Mouse (Mus musculus) heart, adult 2 months (tissue): ENCODE measurements around the gene Stk11. TPM values are rescaled to one million over a fixed set of nuclear protein-coding genes. Genes with fewer than 3 reads are reported as not detected.

ENCODE experiments used
- DNase-seq, 2 experiments: peaks; one replicate each; pipeline ENCODE4 v3.0.0; 2021
- H3K27ac ChIP-seq: fragments of 200-600 bp; 2 replicates; pipeline ENCODE4 v1.8.1; 2022
- H3K27me3 ChIP-seq: fragments of 200-500 bp; 2 replicates; pipeline ENCODE4 v1.6.1; 2012; ENCODE audit warnings: mild to moderate bottlenecking, low read length, inconsistent platforms, mixed read lengths; ENCODE audit not compliant: control insufficient read depth, insufficient read depth
- H3K36me3 ChIP-seq: fragments of 200-500 bp; 2 replicates; pipeline ENCODE4 v1.6.1; 2012; ENCODE audit warnings: low read length, inconsistent platforms; ENCODE audit not compliant: control insufficient read depth, insufficient read depth
- H3K4me1 ChIP-seq: fragments of 200-500 bp; 2 replicates; pipeline ENCODE4 v1.6.1; 2011; ENCODE audit warnings: low read length; ENCODE audit not compliant: control insufficient read depth, insufficient read depth
- H3K4me3 ChIP-seq: fragments of 200-600 bp; 2 replicates; pipeline ENCODE4 v1.8.1; 2022
- H3K79me2 ChIP-seq: fragments of 200-500 bp; replicated peaks from 2 replicates; pipeline ENCODE4 v1.6.1; 2012; ENCODE audit warnings: mild to moderate bottlenecking, inconsistent platforms, low read length, moderate library complexity, mixed read lengths; ENCODE audit not compliant: control insufficient read depth, insufficient read depth
- H3K9ac ChIP-seq: fragments of 200-500 bp; 2 replicates; pipeline ENCODE4 v1.6.1; 2012; ENCODE audit warnings: low read depth, mild to moderate bottlenecking, control low read depth, inconsistent platforms, low read length, mixed read lengths
- CTCF ChIP-seq: fragments of 200-600 bp; IDR thresholded peaks from 2 replicates; pipeline ENCODE4 v1.8.1; 2022; ENCODE audit warnings: antibody characterized with exemption, mild to moderate bottlenecking, moderate library complexity
- EP300 ChIP-seq: fragments of 200-500 bp; IDR thresholded peaks from 2 replicates; pipeline ENCODE4 v1.6.1; 2011; ENCODE audit warnings: low read depth, low read length, control low read depth; ENCODE audit not compliant: insufficient read depth
- POLR2A ChIP-seq: fragments of 200-500 bp; IDR thresholded peaks from 2 replicates; pipeline ENCODE4 v1.6.1; 2011; ENCODE audit warnings: mild to moderate bottlenecking, low read depth, low read length, control low read depth; ENCODE audit not compliant: insufficient read depth
- WGBS: fragments of 180-500 bp; shearing (Covaris S2); methylation state at CpG from one replicate; pipeline ENCODE4 v1.1.7; 2018; 5-methylcytosine and 5-hydroxymethylcytosine counted together
- intact Hi-C: fragments of 180-260 bp; cut with DNase I; formaldehyde crosslinking; loops from one replicate; pipeline ENCODE4 v1.15.1; 2025
- polyA plus RNA-seq: library from polyadenylated mRNA; depleted of rRNA; stranded (reverse); fragments of >200 nt; gene quantifications from 2 replicates; pipeline ENCODE4 v1.2.3, GENCODE M21; 2012; rRNA removed
- total RNA-seq, 2 experiments: library from RNA; stranded (reverse); gene quantifications; 2 replicates each; pipeline ENCODE4 v1.2.3; 2021

Gene Stk11
- total and polyA plus RNA-seq, 3 experiments, result 127 to 161 (median 140) TPM

DNA sequence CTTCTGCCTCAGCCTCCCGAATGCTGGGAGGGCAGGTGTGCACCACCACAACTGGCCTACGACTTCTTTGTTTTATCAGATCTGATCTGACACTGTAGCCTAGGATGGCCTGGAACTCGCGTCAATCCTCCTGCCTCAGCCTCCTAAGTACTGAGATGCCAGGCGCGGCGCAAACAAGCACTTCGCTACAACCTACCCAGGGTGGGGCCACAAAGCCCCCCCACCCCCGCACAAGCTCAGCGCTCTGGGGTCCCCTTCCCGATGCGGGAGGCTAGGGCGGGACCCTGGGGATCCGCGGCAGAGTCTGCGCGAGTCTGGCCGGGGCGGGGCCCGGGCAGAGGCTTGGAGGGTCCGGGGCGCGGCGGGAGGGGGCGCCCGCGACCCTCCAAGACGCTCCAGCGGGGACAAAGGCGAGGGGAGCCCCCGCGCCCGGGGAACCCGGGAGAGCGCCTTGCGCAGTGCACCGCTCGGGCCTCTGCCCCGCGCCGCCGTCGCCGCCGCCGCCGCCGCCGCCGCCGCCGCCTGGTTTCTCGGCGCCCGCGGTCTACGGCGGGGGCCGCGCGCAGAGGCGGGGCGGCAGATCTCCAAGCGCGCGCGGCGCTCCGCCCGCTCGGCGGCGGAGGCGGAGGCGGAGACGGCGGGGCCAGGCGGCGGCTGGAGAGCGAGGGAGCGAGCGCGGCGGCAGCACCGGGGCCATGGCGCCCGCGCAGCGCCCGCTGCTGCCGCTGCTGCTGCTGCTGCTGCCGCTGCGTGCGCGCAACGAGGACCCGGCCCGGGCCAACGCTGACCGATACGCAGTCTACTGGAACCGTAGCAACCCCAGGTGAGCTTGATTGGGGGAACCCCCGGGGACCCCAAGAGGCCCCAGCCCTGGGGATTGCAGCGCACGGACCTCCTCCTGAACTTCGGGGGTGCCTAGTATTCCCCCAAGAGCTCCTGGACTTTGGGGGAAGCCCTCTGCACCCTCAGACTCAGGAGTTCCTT lies 63.8 kb downstream of the Stk11 start, which contains the start of gene Efna2:
Efna2 (plus strand) TSS at position 415 of the 984 bp plus-strand sequence.
- WGBS, result 10% methylated on average over 94 of the region's 106 CpGs
- H3K4me3 ChIP-seq, result peak within 1 kb of the TSS; percentile 58
- H3K4me1 ChIP-seq, result no peaks in the 10 kb centered on the region
- no peaks in the 10 kb centered on the region for H3K79me2 ChIP-seq
- DNase-seq, result peak; percentile 68 to 73
- intact Hi-C loops, result loop anchor here (5.0 to 10.0 kb wide), 3 partner anchors 48 to 193 kb away; partner anchors contain the start of genes 2310011J03Rik, Mum1, Pcsk4 and Reep6
- TF ChIP-seq EP300, result no peak
- no peak for TF ChIP-seq POLR2A
- no peak for TF ChIP-seq CTCF
- no peaks in the 10 kb centered on the region for H3K36me3 ChIP-seq
- peak within 1 kb of the TSS; percentile 70 for H3K9ac ChIP-seq
- no peaks in the 10 kb centered on the region for H3K27me3 ChIP-seq
- H3K27ac ChIP-seq, result peak within 1 kb of the TSS; percentile 40; the same call in 1 of the 2 replicates

Other genes starting within 250 kb of the Stk11 start
Only the 30 nearest of the 35 such genes appear.
- 10 to 100 TPM; 22.9 to 98.7 TPM for gene Cfd, start 224.9 kb upstream of the Stk11 start, total RNA-seq
- 85.9 and 490 TPM in 2 replicates for gene Cfd, start 224.9 kb upstream of the Stk11 start, polyA plus RNA-seq
- 10 to 100 TPM; 40.8 to 54.1 TPM for gene Med16, start 206.9 kb upstream of the Stk11 start, total RNA-seq
- 54.9 and 62.4 TPM in 2 replicates for gene Med16, start 206.9 kb upstream of the Stk11 start, polyA plus RNA-seq
- gene Gm26602, start 204.9 kb upstream of the Stk11 start, total RNA-seq, result not detected
- not detected in 2 replicates for gene Gm26602, start 204.9 kb upstream of the Stk11 start, polyA plus RNA-seq
- gene Kiss1r, start 198.8 kb upstream of the Stk11 start, total RNA-seq, result under 1 TPM; 0.10 to 0.25 TPM
- gene Kiss1r, start 198.8 kb upstream of the Stk11 start, polyA plus RNA-seq, result 0.79 and 1.5 TPM in 2 replicates
- gene R3hdm4, start 194.6 kb upstream of the Stk11 start, total RNA-seq, result 10 to 100 TPM; 82.4 to 85.6 TPM
- 119 and 123 TPM in 2 replicates for gene R3hdm4, start 194.6 kb upstream of the Stk11 start, polyA plus RNA-seq
- gene Arid3a, start 188.8 kb upstream of the Stk11 start, total RNA-seq, result 1 to 10 TPM; 1.3 to 1.5 TPM
- 0.88 and 1.7 TPM in 2 replicates for gene Arid3a, start 188.8 kb upstream of the Stk11 start, polyA plus RNA-seq
- gene Wdr18, start 155.7 kb upstream of the Stk11 start, total RNA-seq, result 10 to 100 TPM; 27.8 to 29.4 TPM
- gene Wdr18, start 155.7 kb upstream of the Stk11 start, polyA plus RNA-seq, result 31.7 and 32.2 TPM in 2 replicates
- under 1 TPM; 0.20 to 0.31 TPM for gene Grin3b, start 145.1 kb upstream of the Stk11 start, total RNA-seq
- 0.20 and 0.29 TPM in 2 replicates for gene Grin3b, start 145.1 kb upstream of the Stk11 start, polyA plus RNA-seq
- 100 to 1,000 TPM; 109 to 124 TPM for gene Tmem259, start 131.5 kb upstream of the Stk11 start, total RNA-seq
- gene Tmem259, start 131.5 kb upstream of the Stk11 start, polyA plus RNA-seq, result 184 and 220 TPM in 2 replicates
- gene Cnn2, start 127.2 kb upstream of the Stk11 start, total RNA-seq, result 10 to 100 TPM; 30.2 to 39.3 TPM
- gene Cnn2, start 127.2 kb upstream of the Stk11 start, polyA plus RNA-seq, result 52.5 and 60.7 TPM in 2 replicates
- gene Abca7, start 119.3 kb upstream of the Stk11 start, total RNA-seq, result 1 to 10 TPM; 6.6 to 8.0 TPM
- 9.2 and 10.8 TPM in 2 replicates for gene Abca7, start 119.3 kb upstream of the Stk11 start, polyA plus RNA-seq
- gene Arhgap45, start 99.2 kb upstream of the Stk11 start, total RNA-seq, result 1 to 10 TPM; 3.5 to 5.1 TPM
- gene Arhgap45, start 99.2 kb upstream of the Stk11 start, polyA plus RNA-seq, result 8.9 and 16.6 TPM in 2 replicates
- 10 to 100 TPM; 78.3 to 89.8 TPM for gene Polr2e, start 76.0 kb upstream of the Stk11 start, total RNA-seq
- 182 and 194 TPM in 2 replicates for gene Polr2e, start 76.0 kb upstream of the Stk11 start, polyA plus RNA-seq
- gene Gpx4, start 68.6 kb upstream of the Stk11 start, total RNA-seq, result 1,000 to 10,000 TPM in 1 of 2 experiments, 100 to 1,000 TPM in 1; 832 to 1,055 TPM
- 860 and 993 TPM in 2 replicates for gene Gpx4, start 68.6 kb upstream of the Stk11 start, polyA plus RNA-seq
- gene Sbno2, start 10.2 kb upstream of the Stk11 start, total RNA-seq, result 10 to 100 TPM; 10.6 to 11.2 TPM
- gene Sbno2, start 10.2 kb upstream of the Stk11 start, polyA plus RNA-seq, result 16.9 and 18.0 TPM in 2 replicates
- gene Atp5d, start 22.8 kb downstream of the Stk11 start, total RNA-seq, result 1,000 to 10,000 TPM; 1,015 to 1,150 TPM
- gene Atp5d, start 22.8 kb downstream of the Stk11 start, polyA plus RNA-seq, result 1,139 and 1,938 TPM in 2 replicates
- 1 to 10 TPM; 3.9 to 4.9 TPM for gene Cbarp, start 25.0 kb downstream of the Stk11 start, total RNA-seq
- 3.0 and 4.3 TPM in 2 replicates for gene Cbarp, start 25.0 kb downstream of the Stk11 start, polyA plus RNA-seq
- 100 to 1,000 TPM in 1 of 2 experiments, 10 to 100 TPM in 1; 96.2 to 102 TPM for gene Midn, start 32.5 kb downstream of the Stk11 start, total RNA-seq
- gene Midn, start 32.5 kb downstream of the Stk11 start, polyA plus RNA-seq, result 50.1 and 74.5 TPM in 2 replicates
- 10 to 100 TPM; 34.2 to 43.2 TPM for gene Cirbp, start 50.2 kb downstream of the Stk11 start, total RNA-seq
- gene Cirbp, start 50.2 kb downstream of the Stk11 start, polyA plus RNA-seq, result 62.5 and 85.8 TPM in 2 replicates
- 1 to 10 TPM; 5.9 to 6.0 TPM for gene 1600002K03Rik, start 57.1 kb downstream of the Stk11 start, total RNA-seq
- 5.6 and 6.3 TPM in 2 replicates for gene 1600002K03Rik, start 57.1 kb downstream of the Stk11 start, polyA plus RNA-seq
- gene Efna2, start 63.7 kb downstream of the Stk11 start, total RNA-seq, result 1 to 10 TPM in 1 of 2 experiments, under 1 TPM in 1; 0.86 to 1.1 TPM
- gene Efna2, start 63.7 kb downstream of the Stk11 start, polyA plus RNA-seq, result 1.2 and 1.7 TPM in 2 replicates
- 10 to 100 TPM; 11.1 to 11.8 TPM for gene Mum1, start 110.6 kb downstream of the Stk11 start, total RNA-seq
- gene Mum1, start 110.6 kb downstream of the Stk11 start, polyA plus RNA-seq, result 18.0 and 19.4 TPM in 2 replicates
- gene Ndufs7, start 133.3 kb downstream of the Stk11 start, total RNA-seq, result 1,000 to 10,000 TPM in 1 of 2 experiments, 100 to 1,000 TPM in 1; 943 to 1,108 TPM
- gene Ndufs7, start 133.3 kb downstream of the Stk11 start, polyA plus RNA-seq, result 1,263 and 1,990 TPM in 2 replicates
- 1 to 10 TPM; 8.3 to 8.4 TPM for gene Gamt, start 145.2 kb downstream of the Stk11 start, total RNA-seq
- gene Gamt, start 145.2 kb downstream of the Stk11 start, polyA plus RNA-seq, result 8.0 and 11.0 TPM in 2 replicates
- gene Dazap1, start 145.7 kb downstream of the Stk11 start, total RNA-seq, result 10 to 100 TPM; 56.4 to 57.9 TPM
- 37.6 and 41.0 TPM in 2 replicates for gene Dazap1, start 145.7 kb downstream of the Stk11 start, polyA plus RNA-seq
- gene Rps15, start 176.7 kb downstream of the Stk11 start, total RNA-seq, result 100 to 1,000 TPM; 748 to 861 TPM
- 880 and 1,041 TPM in 2 replicates for gene Rps15, start 176.7 kb downstream of the Stk11 start, polyA plus RNA-seq
- 1 to 10 TPM; 2.3 to 2.6 TPM for gene Apc2, start 180.2 kb downstream of the Stk11 start, total RNA-seq
- gene Apc2, start 180.2 kb downstream of the Stk11 start, polyA plus RNA-seq, result 2.4 and 2.7 TPM in 2 replicates
- 10 to 100 TPM; 13.3 to 14.5 TPM for gene 2310011J03Rik, start 204.7 kb downstream of the Stk11 start, total RNA-seq
- gene 2310011J03Rik, start 204.7 kb downstream of the Stk11 start, polyA plus RNA-seq, result 27.3 and 28.9 TPM in 2 replicates
- 1 to 10 TPM; 1.4 to 1.8 TPM for gene Pcsk4, start 213.7 kb downstream of the Stk11 start, total RNA-seq
- gene Pcsk4, start 213.7 kb downstream of the Stk11 start, polyA plus RNA-seq, result 4.5 and 4.9 TPM in 2 replicates
- 1 to 10 TPM; 2.8 to 3.6 TPM for gene Reep6, start 214.2 kb downstream of the Stk11 start, total RNA-seq
- gene Reep6, start 214.2 kb downstream of the Stk11 start, polyA plus RNA-seq, result 2.9 and 4.1 TPM in 2 replicates